Mouse (Mus musculus) kidney, adult 2 months (tissue): ENCODE measurements around the gene 4930535I16Rik.

ENCODE experiments used
- CTCF ChIP-seq: fragments of 200-500 bp; conservative IDR thresholded peaks from 2 replicates; pipeline ENCODE4 v1.5.1; 2011; ENCODE audit warnings: low read depth, mild to moderate bottlenecking, control low read depth, low read length, moderate library complexity, mixed read lengths; ENCODE audit not compliant: insufficient read depth, insufficient read length
- POLR2A ChIP-seq: fragments of 200-500 bp; IDR thresholded peaks from one replicate; pipeline ENCODE4 v1.6.1; 2011; ENCODE audit warnings: low read depth, low read length, control low read depth

DNA sequence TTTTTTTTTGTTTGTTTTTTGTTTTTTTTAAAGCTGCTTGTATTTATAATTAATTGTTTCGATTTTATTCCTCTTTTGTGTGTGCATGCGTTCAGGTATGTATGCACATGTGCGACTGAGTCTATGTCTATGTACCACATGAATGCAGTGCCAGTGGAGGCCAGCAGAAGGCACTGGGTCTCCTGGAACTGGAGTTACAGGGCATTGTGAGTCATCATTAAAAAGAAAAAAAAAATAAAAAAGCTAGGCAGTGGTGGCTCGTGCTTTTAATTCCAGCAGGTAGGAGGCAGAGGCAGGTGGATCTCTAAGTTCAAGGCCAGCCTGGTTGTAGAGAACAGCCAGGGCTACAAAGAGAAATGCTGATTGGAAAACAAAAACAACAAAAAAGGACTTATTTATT lies 12.2 kb upstream of the 4930535I16Rik start:
- TF ChIP-seq CTCF (no peak), POLR2A (no peak)
